Mouse (Mus musculus): Measurements from ENCODE around the gene Gm20538. TPM values are rescaled to one million over a fixed set of nuclear protein-coding genes. Genes with fewer than 3 reads are reported as not detected.

Gm20538 gene
- polyA plus RNA-seq, 1 experiment from 2014 or later = not detected

Other genes starting within 250 kb of the Gm20538 start
- 0.18 TPM in 2 replicates for gene Scd4, start 219.7 kb downstream of the Gm20538 start, polyA plus RNA-seq (2015; fragmentation: Nextera tagmentation; extraction: Ambion mirVana)
- 1.0 and 1.5 TPM in 2 replicates for gene Scd1, start 145.0 kb downstream of the Gm20538 start, polyA plus RNA-seq (2015; fragmentation: Nextera tagmentation; extraction: Ambion mirVana)
- 4.3 and 4.5 TPM in 2 replicates for gene Wnt8b, start 59.4 kb downstream of the Gm20538 start, polyA plus RNA-seq (2015; fragmentation: Nextera tagmentation; extraction: Ambion mirVana)
- gene Sec31b, start 7.0 kb downstream of the Gm20538 start, polyA plus RNA-seq (2015; fragmentation: Nextera tagmentation; extraction: Ambion mirVana) = 0.81 and 0.82 TPM in 2 replicates
- 489 and 499 TPM in 2 replicates for gene Ndufb8, start 2.6 kb upstream of the Gm20538 start, polyA plus RNA-seq (2015; fragmentation: Nextera tagmentation; extraction: Ambion mirVana)
- gene Hif1an, start 10.0 kb upstream of the Gm20538 start, polyA plus RNA-seq (2015; fragmentation: Nextera tagmentation; extraction: Ambion mirVana) = 17.8 and 25.8 TPM in 2 replicates
- 0.04 TPM in 1 of 2 replicates, not detected in the other for gene Pax2, start 203.2 kb upstream of the Gm20538 start, polyA plus RNA-seq (2015; fragmentation: Nextera tagmentation; extraction: Ambion mirVana)